Mouse (Mus musculus) forebrain, embryonic 16.5 days (tissue): ENCODE measurements at regions not wholly inside any gene's neighbourhood (a gene's known extent, or its start where the extent isn't known, plus 50 kb on each side); places are given as distances from the start of the nearest gene placed in this dataset.
"Not testable (repeated sequence)": the region's sequence is repeated elsewhere in the genome, so short reads cannot be mapped to it uniquely, and the experiment has no call there.

Experiments
- ATAC-seq: fragments of 200-750 bp; cut with Nextera tagmentation; 2 replicates; pipeline ENCODE4 v1.8.0; 2017; ENCODE audit warnings: mild to moderate bottlenecking, moderate library complexity
- H3K27ac ChIP-seq: fragments of 300-500 bp; sonication (generic); 2 replicates; pipeline ENCODE4 v1.5.1; 2014; ENCODE audit warnings: low read length, control low read depth
- H3K27me3 ChIP-seq: fragments of 300-500 bp; sonication (generic); replicated peaks from 2 replicates; pipeline ENCODE4 v1.6.1; 2014; ENCODE audit warnings: low read length; ENCODE audit not compliant: control insufficient read depth, insufficient read depth
- H3K36me3 ChIP-seq: fragments of 300-500 bp; sonication (generic); 2 replicates; pipeline ENCODE4 v1.6.1; 2014; ENCODE audit not compliant: control insufficient read depth, insufficient read depth
- H3K4me1 ChIP-seq: fragments of 300-500 bp; sonication (generic); replicated peaks from 2 replicates; pipeline ENCODE4 v1.6.1; 2014; ENCODE audit warnings: low read length; ENCODE audit not compliant: control insufficient read depth, insufficient read depth
- H3K4me2 ChIP-seq: fragments of 300-500 bp; sonication (generic); 2 replicates; pipeline ENCODE4 v1.6.1; 2014; ENCODE audit warnings: mild to moderate bottlenecking, low read length, control low read depth
- H3K4me3 ChIP-seq: fragments of 300-500 bp; sonication (generic); replicated peaks from 2 replicates; pipeline ENCODE4 v1.5.1; 2014; ENCODE audit warnings: mild to moderate bottlenecking, low read length, control low read depth
- H3K9ac ChIP-seq: fragments of 300-500 bp; sonication (generic); replicated peaks from 2 replicates; pipeline ENCODE4 v1.6.1; 2014; ENCODE audit warnings: low read depth, low read length, control low read depth
- H3K9me3 ChIP-seq: fragments of 300-500 bp; sonication (generic); 2 replicates; pipeline ENCODE4 v1.6.1; 2016; ENCODE audit warnings: low read length; ENCODE audit not compliant: control insufficient read depth
- WGBS: fragments of 180-500 bp; shearing (Covaris S2); extraction: QIAGEN DNeasy Blood & Tissue Kit; methylation state at CpG from one replicate; pipeline ENCODE4 v1.1.7; 2014; 5-methylcytosine and 5-hydroxymethylcytosine counted together

DNA sequence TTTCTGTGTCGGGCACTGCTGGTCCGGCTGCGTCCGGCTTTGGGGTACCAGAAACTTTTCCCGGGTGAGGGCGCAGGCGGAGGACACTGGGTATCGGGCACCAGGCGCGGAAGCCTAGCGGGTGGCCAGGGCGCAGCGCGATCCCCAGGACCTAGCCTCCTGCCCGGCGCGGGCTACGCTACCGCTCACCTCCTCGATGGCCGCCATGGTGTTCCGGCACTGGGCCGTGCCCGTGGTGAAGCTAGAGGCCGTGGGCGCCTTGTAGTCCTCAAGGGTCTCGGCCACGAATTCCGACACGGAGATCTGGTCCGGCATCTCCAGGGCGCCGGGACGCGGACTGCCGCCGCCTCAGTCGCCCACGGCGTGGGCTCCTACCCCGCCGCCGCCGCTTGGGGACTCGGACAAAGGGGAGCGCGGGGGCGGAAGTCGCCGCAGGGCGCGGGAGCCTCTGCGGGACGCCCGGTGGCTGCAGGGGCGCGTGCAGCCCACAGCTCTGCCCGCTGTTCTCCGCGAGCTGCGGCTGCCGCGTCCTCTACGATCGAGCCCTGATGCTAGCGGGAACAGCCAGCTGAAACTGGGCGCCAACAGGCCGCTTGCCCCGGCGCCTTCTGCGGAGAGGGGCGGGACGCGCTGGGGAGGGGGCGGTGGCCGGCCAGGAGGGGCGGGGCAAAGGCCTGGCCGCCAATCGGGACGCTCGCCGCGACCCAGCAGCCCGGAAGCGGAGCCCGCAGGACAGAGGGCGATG lies 69.4 kb upstream of the Asap2 start:
- peak overlapping the region; percentile 90 for H3K9ac ChIP-seq
- not testable (repeated sequence) for H3K27me3 ChIP-seq, H3K9me3 ChIP-seq, H3K4me1 ChIP-seq, H3K36me3 ChIP-seq
- ATAC-seq = peak; percentile 100
- H3K4me2 ChIP-seq = peak overlapping the region; percentile 42
- H3K27ac ChIP-seq = peak overlapping the region; percentile 87
- H3K4me3 ChIP-seq = peak overlapping the region; percentile 74
- WGBS = under 1% methylated on average over 68 of the region's 87 CpGs

DNA sequence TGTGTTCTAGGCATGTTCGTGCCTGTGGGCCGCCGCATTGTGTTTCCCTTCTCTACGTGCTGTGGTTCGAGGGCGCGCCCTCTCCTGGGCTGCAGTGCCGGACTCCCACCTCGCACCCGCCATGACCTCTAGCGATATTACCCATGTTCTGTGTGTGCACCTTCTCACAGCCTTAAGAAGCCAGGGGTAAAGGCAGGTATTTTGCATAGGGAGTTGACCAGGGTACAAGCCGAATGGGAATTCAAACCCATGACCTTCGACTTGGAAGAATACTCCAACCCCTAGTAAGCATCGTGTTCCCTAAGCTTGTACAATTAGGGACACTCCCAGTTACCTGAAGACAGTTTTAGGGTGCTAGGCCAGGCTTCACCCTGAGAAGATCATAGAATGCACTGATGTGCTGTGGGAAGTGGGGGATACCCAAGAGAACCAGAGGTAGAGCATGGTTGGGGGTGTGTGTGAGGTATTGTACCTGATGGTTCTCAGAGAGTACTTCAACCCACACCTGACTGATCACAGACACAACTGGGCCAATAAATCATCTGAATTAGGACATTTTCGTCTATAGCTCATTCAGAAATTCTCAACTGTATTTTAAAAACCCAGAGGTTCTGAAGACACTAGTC lies 68.7 kb upstream of the Asap2 start:
- not testable (repeated sequence) for H3K36me3 ChIP-seq, H3K9me3 ChIP-seq, H3K27ac ChIP-seq, H3K27me3 ChIP-seq, H3K4me1 ChIP-seq
- peak overlapping the region; percentile 74 for H3K4me3 ChIP-seq
- H3K9ac ChIP-seq = peak overlapping the region; percentile 90; the same call in 1 of the 2 replicates
- ATAC-seq = peak; percentile 19
- peak overlapping the region; percentile 42 for H3K4me2 ChIP-seq
- 18% methylated on average over 13 of the region's 15 CpGs for WGBS

DNA sequence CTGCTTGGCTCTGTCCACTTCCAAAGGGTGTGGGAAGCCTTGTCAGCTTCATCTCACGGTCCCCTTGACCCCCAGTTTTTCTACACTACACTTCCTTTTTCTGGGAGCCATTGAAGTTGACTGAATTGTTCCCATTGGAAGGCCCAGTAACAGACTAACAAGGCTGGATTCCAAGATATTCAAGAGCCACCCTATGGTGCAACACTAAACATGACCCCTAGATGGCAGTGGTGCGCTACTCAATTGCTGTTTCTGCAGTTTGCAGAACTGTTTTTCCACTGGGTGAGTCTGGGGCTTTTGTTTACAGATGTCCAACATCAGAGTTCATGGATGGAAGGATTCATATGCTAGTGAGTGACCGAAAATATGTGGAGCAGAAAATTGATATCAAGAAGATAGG lies 61.3 kb upstream of the Asap2 start:
- H3K27ac ChIP-seq, H3K27me3 ChIP-seq, H3K4me3 ChIP-seq, ATAC-seq, H3K9ac ChIP-seq, H3K4me1 ChIP-seq, H3K9me3 ChIP-seq, H3K36me3 ChIP-seq, H3K4me2 ChIP-seq: not testable (repeated sequence)
- 46% methylated on average over 3 of the region's 3 CpGs for WGBS
